Mouse (Mus musculus): ENCODE results near the gene Aftph. TPM values are rescaled to one million over a fixed set of nuclear protein-coding genes. Genes with fewer than 3 reads are reported as not detected.

Aftph gene
- total RNA-seq, 4 experiments from 2014 or later, result 82.4 to 105 (median 92.6) TPM

DNA sequence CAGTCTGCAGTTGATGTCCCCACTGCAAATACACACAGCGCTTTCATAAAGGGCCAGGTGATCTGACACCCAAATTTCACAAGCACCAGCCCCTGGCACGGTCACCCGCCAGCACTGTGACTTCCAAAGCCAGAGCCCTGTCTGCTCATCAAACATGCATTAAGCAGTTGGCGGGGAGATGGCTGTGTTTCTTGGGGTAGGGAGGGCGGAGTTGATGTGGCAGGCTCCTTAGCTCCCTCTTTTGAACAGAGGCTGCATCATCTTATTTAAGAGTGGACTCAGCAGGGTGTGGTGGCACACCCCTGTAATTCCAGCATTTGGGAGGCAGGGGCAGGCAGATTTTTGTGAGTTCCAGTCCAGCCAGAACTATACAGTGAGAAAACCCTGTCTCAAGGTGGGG is 91.9 kb downstream of the Aftph start:
- DNase-seq (ENCODE audit: low spot score in 2 of 2), result no peak

DNA sequence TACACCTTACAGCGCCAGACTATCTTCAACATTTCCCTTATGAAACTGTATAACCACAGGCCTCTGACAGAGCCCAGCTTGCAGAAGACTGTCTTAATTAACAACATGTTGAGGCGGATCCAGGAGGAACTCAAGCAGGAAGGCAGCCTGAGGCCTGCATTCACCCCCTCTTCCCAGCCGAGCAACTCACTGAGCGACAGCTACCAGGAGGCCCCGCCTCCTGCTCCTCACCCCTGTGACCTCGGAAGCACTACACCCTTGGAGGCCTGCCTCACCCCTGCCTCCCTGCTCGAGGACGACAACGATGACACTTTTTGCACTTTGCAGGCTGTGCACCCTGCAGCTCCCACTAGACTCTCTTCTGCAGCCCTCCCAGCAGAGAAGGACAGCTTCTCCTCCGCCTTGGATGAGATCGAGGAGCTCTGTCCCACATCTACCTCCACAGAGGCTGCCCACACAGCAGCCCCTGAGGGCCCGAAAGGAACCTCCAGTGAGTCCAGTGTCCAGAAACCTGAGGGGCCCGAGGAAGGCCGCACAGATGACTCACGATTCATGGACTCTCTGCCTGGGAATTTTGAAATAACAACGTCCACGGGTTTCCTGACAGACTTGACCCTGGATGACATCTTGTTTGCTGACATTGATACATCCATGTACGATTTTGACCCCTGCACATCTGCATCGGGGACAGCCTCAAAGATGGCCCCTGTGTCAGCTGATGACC is 93.3 kb downstream of the Aftph start:
- DNase-seq (ENCODE audit: low spot score in 2 of 2), result no peak

DNA sequence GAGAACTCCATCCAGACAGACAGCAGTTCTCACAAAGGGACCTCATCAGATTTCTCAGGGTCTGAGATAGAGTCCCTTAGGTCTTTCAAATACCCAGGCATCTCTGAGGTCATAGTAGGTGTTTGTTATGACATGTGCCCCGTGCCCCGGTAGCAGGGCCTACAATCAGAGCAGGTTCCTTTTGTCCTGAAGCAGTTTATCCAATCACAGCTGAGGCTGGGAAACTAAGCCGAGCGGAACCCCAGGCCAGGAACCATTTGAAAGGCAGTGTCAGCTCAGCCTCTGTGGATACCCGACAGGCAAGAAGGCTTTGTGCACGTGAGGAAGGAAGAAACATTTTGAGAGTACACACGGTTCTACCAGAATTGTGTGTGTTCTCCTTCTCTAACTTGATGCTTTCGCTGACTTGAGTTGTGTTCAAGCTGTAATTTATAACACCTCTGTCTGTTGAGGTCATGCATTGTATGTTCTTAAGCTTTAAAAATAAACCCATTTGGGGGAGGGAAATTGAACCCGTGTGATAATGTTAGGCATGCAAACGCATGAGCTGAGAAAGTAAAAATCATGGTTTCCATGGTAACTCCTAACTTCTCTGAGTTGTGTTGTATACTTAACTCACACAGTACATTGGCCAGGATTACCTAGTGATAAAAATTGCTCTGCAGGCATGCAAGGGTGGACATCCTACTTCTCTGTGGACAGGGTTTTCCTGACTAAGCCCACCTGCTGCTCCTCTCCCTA is 94.2 kb downstream of the Aftph start:
- DNase-seq (ENCODE audit: low spot score in 2 of 2), result no peak

DNA sequence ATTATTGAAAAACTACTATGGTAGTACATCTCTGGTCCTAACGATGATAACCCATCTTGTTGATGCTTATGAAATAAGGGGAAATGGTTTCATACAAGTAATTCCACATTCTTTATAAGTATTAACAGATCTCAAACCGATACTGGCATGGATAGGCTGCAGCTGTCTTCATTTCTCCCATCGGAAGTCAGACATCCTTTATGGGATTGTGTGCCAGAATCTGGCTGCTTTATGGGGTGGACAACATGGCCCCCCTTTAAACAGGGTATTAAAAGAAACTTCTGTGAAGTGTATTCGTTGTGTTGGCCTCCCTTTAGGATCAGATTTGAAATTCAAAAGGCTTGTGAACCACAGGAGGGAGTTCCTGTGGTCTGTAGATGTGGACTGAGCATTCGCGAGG is 95.2 kb downstream of the Aftph start:
- DNase-seq (ENCODE audit: low spot score in 2 of 2), result no peak

DNA sequence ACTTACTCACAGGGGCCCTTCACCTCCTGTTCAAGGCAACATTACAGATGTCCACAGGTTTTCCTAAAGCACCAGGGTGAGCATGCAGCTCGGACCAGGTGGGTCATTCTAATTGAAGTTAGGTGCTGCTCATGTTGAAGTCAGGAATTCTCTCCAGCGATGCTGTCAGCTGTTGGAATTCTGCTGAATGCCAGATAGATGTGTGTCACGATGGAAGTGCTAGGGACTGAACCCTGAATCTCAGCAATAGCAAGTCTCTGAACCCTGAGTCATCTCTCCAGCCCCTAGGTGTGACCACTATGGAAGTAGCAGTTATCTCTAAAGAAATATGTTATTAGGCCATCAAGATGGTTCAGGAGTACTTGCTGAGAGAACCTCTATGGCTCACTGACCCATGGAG is 95.9 kb downstream of the Aftph start:
- no peak for DNase-seq (ENCODE audit: low spot score in 2 of 2)

DNA sequence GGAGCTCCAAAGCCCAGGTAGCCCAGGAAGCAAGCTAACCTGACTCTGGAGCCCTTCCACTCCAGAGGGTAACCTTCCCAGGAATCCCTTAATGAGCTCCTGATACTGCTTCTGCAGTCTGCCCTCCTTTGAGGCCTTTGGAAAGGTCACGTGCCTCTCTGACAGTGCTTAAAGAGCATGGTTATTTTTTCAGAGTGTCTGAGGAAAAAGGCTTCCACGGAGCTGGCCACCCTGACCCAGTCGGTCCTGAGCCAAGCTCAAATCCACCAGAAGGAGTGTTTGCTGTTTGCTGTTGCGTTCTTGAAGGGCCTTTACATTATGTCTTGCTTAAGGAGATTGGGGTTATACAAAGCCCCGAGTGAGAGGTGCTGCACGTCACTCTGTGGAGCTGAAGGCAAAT is 96.5 kb downstream of the Aftph start:
- no peak for DNase-seq (ENCODE audit: low spot score in 2 of 2)

DNA sequence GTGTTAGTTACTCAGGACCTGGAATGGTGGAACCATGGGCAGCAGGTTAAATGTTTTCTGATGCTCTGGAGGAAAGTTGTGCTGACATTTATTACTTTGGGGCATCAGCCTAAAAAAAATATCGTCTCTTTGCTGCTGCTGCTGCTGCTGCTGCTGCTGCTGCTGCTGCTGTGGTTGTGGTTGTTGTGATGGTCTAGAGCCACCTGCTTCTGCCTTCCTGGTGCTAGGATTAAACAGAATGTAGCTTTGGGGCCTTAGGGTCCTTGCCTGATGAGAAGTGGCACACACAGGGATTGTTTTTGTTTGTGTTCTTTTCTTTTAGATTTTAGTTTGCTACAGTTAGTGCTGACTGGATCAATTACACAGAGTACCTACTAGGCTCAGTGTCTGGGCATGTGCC is 97.2 kb downstream of the Aftph start:
- no peak for DNase-seq (ENCODE audit: low spot score in 2 of 2)

DNA sequence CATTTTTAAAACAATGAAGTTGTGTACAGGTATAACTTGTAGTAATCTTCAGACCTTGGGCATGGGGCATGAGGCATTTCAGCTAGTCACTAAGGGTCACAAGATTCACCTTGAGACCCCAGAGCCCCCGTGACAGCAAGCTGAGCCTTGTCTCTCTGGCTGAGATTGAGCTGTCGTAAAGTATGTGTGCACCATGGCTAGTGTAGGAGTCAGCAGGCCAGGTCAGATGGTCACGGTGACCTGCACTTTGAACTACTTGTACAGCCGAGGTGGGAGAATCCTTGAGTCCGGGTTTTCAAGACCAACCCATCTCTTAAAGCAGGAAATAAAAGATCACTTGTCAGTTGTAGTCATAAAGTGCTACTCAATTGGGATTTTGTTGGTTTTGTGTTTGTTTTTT is 98.2 kb downstream of the Aftph start:
- no peak for DNase-seq (ENCODE audit: low spot score in 2 of 2)

DNA sequence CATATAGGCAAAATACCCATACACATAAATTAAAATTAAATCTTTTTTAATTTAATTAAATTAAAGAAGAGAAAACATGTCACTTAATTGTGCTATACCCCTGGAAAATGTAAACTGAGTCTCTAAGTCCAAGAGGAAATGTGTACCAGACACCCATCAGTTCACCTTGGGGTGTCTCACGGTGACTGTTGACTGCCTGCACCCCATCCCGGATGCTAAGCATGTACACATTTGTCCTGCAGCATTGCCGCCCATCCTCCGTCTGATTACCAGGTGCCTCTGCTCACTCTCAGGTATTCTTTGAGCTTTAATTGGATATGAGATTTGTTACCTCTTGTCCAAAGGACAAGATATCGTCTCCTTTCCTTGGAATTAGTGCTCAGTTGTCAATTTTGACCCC is 99.1 kb downstream of the Aftph start:
- no peak for DNase-seq (ENCODE audit: low spot score in 2 of 2)

DNA sequence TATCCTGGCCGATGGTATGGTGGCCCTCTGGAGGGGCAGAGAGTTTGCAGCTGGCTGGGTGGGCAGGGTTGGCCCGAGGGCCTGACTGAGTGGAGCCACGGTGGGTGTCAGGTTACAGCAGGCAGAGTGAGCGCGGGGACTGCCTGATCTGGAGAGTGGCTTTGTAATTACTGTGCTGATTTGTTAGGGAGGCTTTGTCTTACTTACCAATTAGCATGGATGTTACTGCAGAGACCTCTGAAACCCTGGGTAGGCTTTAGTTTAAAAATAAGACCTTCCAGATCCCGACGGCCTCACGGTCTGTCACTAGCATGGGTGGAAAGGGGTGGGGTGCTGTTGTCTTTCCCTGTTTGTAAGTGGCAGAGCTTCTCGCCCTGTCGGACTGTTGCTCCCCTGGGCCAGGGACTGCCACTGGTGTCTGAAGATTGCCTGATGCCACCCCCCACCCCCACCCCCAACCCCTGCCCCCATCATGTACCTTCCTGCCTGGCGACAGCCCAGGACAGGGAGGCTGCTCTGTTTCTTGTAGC is 101.4 kb downstream of the Aftph start:
- no peak for DNase-seq (ENCODE audit: low spot score in 2 of 2)

DNA sequence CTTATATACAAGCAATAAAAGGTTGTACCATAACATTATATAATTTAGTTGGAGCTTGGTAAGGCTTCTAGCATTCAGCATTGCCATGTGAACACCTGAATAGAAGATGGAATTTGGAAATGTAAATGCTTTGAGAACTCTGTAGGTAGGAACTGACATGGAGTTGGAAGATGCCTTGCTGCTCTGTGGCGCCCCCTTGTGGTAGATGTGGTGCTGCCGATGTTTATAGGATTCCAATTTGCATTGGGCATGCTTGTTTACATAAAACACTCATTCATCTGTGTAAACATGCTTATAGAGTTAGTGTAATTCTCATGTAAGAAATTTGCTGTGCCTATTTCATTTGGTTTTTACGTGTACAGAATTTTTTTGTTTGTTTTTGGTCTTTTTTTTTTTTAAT is 102.5 kb downstream of the Aftph start:
- DNase-seq (ENCODE audit: low spot score in 2 of 2), result no peak

DNA sequence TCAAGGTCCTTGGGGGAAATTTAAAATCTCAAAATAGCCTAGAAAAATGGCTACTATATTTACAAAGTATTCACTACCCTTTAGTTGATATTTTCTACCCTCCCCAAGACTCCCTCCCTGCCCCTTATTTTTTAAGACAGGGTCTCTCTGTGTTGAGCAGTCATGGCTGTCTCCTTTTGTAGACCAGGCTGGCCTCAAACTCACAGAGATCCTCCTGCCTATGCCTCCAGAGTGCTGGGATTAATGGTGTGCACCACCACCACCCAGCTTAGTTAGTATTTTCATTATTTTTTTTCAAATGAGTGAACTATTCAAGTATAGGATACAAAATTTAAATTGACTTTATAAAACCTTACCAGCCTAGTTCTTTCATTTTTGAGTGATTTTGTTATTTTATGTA is 104.3 kb downstream of the Aftph start:
- DNase-seq (ENCODE audit: low spot score in 2 of 2), result no peak

DNA sequence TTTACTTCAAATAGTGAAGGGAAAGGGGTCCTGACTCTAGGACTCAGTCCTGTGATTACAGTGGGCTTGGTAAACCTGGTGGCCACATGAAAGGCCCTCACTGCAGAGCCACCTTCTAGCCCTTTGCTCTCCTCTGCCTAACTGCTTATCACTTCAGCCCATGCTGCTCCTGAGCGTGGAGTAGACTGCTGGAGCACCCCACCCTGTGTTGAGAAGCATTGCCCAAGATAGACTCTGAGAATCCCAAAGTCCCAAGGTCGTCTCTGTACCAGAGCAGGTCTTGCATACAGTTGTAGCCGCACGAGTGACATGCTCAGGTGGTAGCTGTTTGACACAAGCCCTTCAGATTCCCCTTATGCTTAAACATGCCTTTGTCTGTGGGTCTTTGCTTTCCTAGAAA is 105.3 kb downstream of the Aftph start:
- DNase-seq (ENCODE audit: low spot score in 2 of 2), result no peak

DNA sequence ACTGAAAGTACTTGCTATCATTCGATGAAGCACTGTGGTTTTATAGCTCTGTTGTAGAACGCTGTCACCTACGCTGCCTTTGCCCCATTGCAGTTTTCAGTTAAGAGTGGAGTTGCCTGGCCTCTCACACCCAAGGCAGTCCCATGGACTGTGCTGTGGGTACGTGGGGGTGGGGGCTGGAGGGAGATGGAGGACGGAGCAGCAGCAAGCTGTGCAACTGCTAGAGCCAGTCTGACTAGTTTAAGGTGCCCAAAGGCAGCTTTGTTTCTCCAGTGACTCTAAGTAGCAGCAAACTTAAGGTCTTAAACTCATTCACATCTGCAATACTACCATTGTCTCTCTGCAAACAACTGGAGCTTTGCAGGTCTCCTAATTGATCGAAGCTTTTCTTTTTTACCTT is 105.7 kb downstream of the Aftph start:
- no peak for DNase-seq (ENCODE audit: low spot score in 2 of 2)

Other genes with a start within 250 kb of the Aftph start
- 10 to 100 TPM; 25.2 to 28.3 (median 27.6) TPM for gene Sertad2, start 198.3 kb downstream of the Aftph start, total RNA-seq (2022)
- 10 to 100 TPM; 76.1 to 86.3 (median 80.4) TPM for gene Lgalsl, start 89.5 kb upstream of the Aftph start, total RNA-seq (2022)